Mouse (Mus musculus): Measurements from ENCODE around the gene Art4. TPM values are rescaled to one million over a fixed set of nuclear protein-coding genes. Genes with fewer than 3 reads are reported as not detected.
"Not testable (repeated sequence)": the region's sequence is repeated elsewhere in the genome, so short reads cannot be mapped to it uniquely, and the experiment has no call there.

The Art4 gene
- polyA plus RNA-seq, 1 experiment, result not detected

DNA sequence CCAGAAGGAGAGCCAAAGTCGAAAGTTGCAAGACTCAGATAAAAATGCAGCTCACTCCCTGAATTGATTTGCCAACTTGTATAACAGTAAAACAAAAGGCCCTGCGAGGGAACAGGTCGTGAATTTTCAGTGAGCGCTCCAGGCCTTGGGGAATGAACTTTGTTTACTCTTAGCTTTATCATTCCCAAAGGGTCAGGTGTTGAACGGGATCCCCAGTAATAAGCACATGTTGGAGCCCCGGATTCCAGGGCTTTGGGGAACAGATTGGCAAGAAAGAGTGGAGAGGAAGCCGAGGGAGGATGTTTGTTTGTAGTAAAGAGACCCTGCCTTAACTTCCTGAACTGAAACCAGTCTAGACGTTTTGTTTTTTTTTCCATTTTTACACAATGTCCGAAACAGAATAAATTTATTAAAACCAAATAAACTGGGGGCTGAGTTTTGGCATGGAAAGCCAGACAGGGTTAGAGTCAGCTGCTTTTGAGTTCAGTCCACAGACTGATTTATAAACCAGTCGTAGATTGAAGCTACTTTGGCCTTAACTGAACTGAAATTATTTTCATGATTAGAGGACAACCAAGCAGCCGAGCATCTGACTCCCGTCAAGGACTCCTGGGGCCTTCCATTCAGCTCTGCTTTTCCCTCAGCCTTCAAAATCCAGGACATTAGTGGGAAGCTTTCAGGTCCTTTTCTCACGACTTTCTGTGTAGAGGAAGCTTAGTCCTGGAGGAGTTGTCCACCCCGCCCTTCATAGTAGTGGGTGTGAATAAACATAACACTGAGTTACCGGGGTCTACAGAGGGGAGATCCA is 37.2 kb upstream of the Art4 start:
- Histone ChIP-seq H3K79me2 (ENCODE audit: control insufficient read depth, insufficient read depth) (no peaks in the 10 kb centered on the region), H3K27me3 (ENCODE audit: control insufficient read depth, insufficient read depth, insufficient read length) (no peaks in the 10 kb centered on the region), H3K4me3 (no peak overlapping the region), H3K4me2 (ENCODE audit: low read depth) (no peak overlapping the region), H3K36me3 (ENCODE audit: control insufficient read depth, insufficient read depth) (no peaks in the 10 kb centered on the region), H3ac (ENCODE audit: control insufficient read depth, insufficient read length) (no peak overlapping the region)
- no peak for TF ChIP-seq MYOG (IDR thresholded peaks at IDR 0.05; ENCODE audit: control insufficient read depth in 1 of 3, insufficient read depth in 1 of 3, insufficient read length in 2 of 3, low read depth in 2 of 3)
- TF ChIP-seq CEBPB (IDR thresholded peaks at IDR 0.05; ENCODE audit: insufficient read depth, poor library complexity, severe bottlenecking), result no peak
- no peak for TF ChIP-seq SRF (IDR thresholded peaks at IDR 0.05; ENCODE audit: control insufficient read depth, insufficient read length, low read depth)
- no peak for TF ChIP-seq TCF3 (IDR thresholded peaks at IDR 0.05; ENCODE audit: insufficient read length, low read depth)
- no peak for TF ChIP-seq MAX (IDR thresholded peaks at IDR 0.05; ENCODE audit: low read depth)
- no peak for TF ChIP-seq MYOD1 (IDR thresholded peaks at IDR 0.05; ENCODE audit: control insufficient read depth in 1 of 3, insufficient read length in 2 of 3, low read depth in 2 of 3)
- TF ChIP-seq POLR2A (IDR thresholded peaks at IDR 0.05; ENCODE audit: insufficient read length, low read depth), result no peak
- no peak for TF ChIP-seq REST (IDR thresholded peaks at IDR 0.05; ENCODE audit: insufficient read depth, insufficient read length)
- TF ChIP-seq TCF12 (IDR thresholded peaks at IDR 0.05; ENCODE audit: insufficient read depth, poor library complexity, severe bottlenecking), result no peak
- no peak for TF ChIP-seq USF1 (IDR thresholded peaks at IDR 0.05; ENCODE audit: low read depth)

DNA sequence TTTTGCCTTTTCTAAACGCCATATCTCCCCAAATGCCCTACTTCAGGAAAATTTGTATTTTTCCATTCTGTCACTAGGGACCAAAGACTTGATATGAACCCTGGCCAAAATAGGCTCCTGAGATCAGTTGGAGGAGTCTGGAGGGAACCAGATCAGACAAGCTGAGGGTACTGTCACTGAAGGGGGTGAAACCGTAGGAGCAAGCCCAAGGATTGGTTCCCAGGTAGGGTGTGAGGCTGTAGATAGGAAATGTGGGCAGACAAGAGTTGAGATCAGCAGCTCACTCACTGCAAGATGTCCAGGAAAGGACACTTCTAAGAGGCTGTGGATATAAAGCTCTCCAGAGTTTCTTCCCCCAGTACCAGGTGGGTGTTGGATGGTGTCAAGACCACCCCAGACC is 34.5 kb upstream of the Art4 start:
- H3K36me3 ChIP-seq (ENCODE audit: control insufficient read depth, insufficient read depth), result no peaks in the 10 kb centered on the region
- H3K27me3 ChIP-seq (ENCODE audit: control insufficient read depth, insufficient read depth, insufficient read length), result no peaks in the 10 kb centered on the region
- no peak overlapping the region for H3K4me2 ChIP-seq (ENCODE audit: low read depth)
- no peaks in the 10 kb centered on the region for H3K79me2 ChIP-seq (ENCODE audit: control insufficient read depth, insufficient read depth)
- H3K4me3 ChIP-seq, result no peak overlapping the region
- no peak overlapping the region for H3ac ChIP-seq (ENCODE audit: control insufficient read depth, insufficient read length)
- TF ChIP-seq POLR2A (IDR thresholded peaks at IDR 0.05; ENCODE audit: insufficient read length, low read depth), result no peak
- TF ChIP-seq CEBPB (IDR thresholded peaks at IDR 0.05; ENCODE audit: insufficient read depth, poor library complexity, severe bottlenecking), result no peak
- TF ChIP-seq TCF3 (IDR thresholded peaks at IDR 0.05; ENCODE audit: insufficient read length, low read depth), result no peak
- TF ChIP-seq TCF12 (IDR thresholded peaks at IDR 0.05; ENCODE audit: insufficient read depth, poor library complexity, severe bottlenecking), result no peak
- no peak for TF ChIP-seq MYOD1 (IDR thresholded peaks at IDR 0.05; ENCODE audit: control insufficient read depth in 1 of 3, insufficient read length in 2 of 3, low read depth in 2 of 3)
- no peak for TF ChIP-seq REST (IDR thresholded peaks at IDR 0.05; ENCODE audit: insufficient read depth, insufficient read length)
- no peak for TF ChIP-seq POLR2AphosphoS2 (IDR thresholded peaks at IDR 0.05; ENCODE audit: insufficient read length, low read depth)
- no peak for TF ChIP-seq MYOG (IDR thresholded peaks at IDR 0.05; ENCODE audit: control insufficient read depth in 1 of 3, insufficient read depth in 1 of 3, insufficient read length in 2 of 3, low read depth in 2 of 3)
- TF ChIP-seq MAX (IDR thresholded peaks at IDR 0.05; ENCODE audit: low read depth), result no peak

GRCm38 (mm10) chr6:136889554-136889953 is 32.0 kb upstream of the Art4 start:
- H3K79me2 ChIP-seq (ENCODE audit: control insufficient read depth, insufficient read depth), result no peaks in the 10 kb centered on the region
- H3K4me3 ChIP-seq, result no peak overlapping the region
- H3K4me2 ChIP-seq (ENCODE audit: low read depth), result no peak overlapping the region
- TF ChIP-seq MYOG (IDR thresholded peaks at IDR 0.05; ENCODE audit: control insufficient read depth in 1 of 3, insufficient read depth in 1 of 3, insufficient read length in 2 of 3, low read depth in 2 of 3) (no peak), MAX (IDR thresholded peaks at IDR 0.05; ENCODE audit: low read depth) (no peak), REST (IDR thresholded peaks at IDR 0.05; ENCODE audit: insufficient read depth, insufficient read length) (no peak), POLR2A (IDR thresholded peaks at IDR 0.05; ENCODE audit: insufficient read length, low read depth) (no peak)
- no peaks in the 10 kb centered on the region for H3K27me3 ChIP-seq (ENCODE audit: control insufficient read depth, insufficient read depth, insufficient read length)
- no peaks in the 10 kb centered on the region for H3K36me3 ChIP-seq (ENCODE audit: control insufficient read depth, insufficient read depth)
- no peak overlapping the region for H3ac ChIP-seq (ENCODE audit: control insufficient read depth, insufficient read length)

DNA sequence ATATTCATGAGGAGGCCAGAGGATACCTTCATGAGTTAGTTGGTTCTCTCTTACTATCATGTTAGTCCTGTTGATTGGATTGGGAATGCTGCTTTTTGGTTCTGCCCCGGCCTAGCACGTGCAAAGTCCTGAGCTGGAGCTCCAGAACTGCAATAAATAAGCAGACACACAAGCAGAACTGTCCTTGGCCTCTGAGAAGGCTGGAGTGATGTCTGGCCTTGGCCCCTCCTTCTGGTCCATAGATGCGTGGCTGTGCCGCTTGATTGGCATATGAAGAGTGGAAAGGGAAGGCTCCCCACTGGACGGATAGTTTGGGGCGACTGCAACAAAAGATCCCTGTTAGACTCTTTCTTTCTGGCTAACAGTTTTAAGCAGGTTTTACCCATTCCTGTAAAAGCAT is 31.5 kb upstream of the Art4 start:
- TF ChIP-seq POLR2A (IDR thresholded peaks at IDR 0.05; ENCODE audit: insufficient read length, low read depth) (no peak), TCF12 (IDR thresholded peaks at IDR 0.05; ENCODE audit: insufficient read depth, poor library complexity, severe bottlenecking) (no peak), USF1 (IDR thresholded peaks at IDR 0.05; ENCODE audit: low read depth) (no peak), MYOG (IDR thresholded peaks at IDR 0.05; ENCODE audit: control insufficient read depth in 1 of 3, insufficient read depth in 1 of 3, insufficient read length in 2 of 3, low read depth in 2 of 3) (no peak), SRF (IDR thresholded peaks at IDR 0.05; ENCODE audit: control insufficient read depth, insufficient read length, low read depth) (no peak), E2F4 (IDR thresholded peaks at IDR 0.05; ENCODE audit: insufficient read depth) (no peak), REST (IDR thresholded peaks at IDR 0.05; ENCODE audit: insufficient read depth, insufficient read length) (no peak)
- H3ac ChIP-seq (ENCODE audit: control insufficient read depth, insufficient read length), result no peak overlapping the region

DNA sequence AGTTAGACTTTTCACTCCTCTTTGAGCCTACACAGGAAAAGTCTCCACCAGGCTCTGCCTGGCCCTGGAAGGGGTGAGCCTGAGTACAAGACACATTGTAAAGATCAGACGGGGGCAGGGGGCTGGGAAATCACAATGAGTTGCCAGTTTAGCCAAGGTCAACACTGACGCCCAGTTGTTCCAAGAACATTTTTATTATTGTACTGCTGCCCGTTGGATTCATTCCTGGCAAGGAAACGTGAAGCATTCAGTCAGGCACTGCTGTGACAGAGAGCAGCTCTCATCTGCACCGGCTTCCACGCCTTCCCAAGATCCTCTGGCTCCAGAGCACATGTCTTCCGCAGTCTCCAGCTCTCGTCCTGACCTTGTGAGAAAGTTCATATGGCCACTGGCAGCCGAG is 30.3 kb upstream of the Art4 start:
- no peaks in the 10 kb centered on the region for H3K27me3 ChIP-seq (ENCODE audit: control insufficient read depth, insufficient read depth, insufficient read length)
- H3ac ChIP-seq (ENCODE audit: control insufficient read depth, insufficient read length), result no peak overlapping the region
- no peak overlapping the region for H3K4me2 ChIP-seq (ENCODE audit: low read depth)
- H3K4me3 ChIP-seq, result no peak overlapping the region
- H3K36me3 ChIP-seq (ENCODE audit: control insufficient read depth, insufficient read depth), result no peaks in the 10 kb centered on the region
- TF ChIP-seq SRF (IDR thresholded peaks at IDR 0.05; ENCODE audit: control insufficient read depth, insufficient read length, low read depth) (no peak), MAX (IDR thresholded peaks at IDR 0.05; ENCODE audit: low read depth) (no peak), MYOG (IDR thresholded peaks at IDR 0.05; ENCODE audit: control insufficient read depth in 1 of 3, insufficient read depth in 1 of 3, insufficient read length in 2 of 3, low read depth in 2 of 3) (no peak), MYOD1 (IDR thresholded peaks at IDR 0.05; ENCODE audit: control insufficient read depth in 1 of 3, insufficient read length in 2 of 3, low read depth in 2 of 3) (no peak), CEBPB (IDR thresholded peaks at IDR 0.05; ENCODE audit: insufficient read depth, poor library complexity, severe bottlenecking) (no peak), TCF3 (IDR thresholded peaks at IDR 0.05; ENCODE audit: insufficient read length, low read depth) (no peak), TCF12 (IDR thresholded peaks at IDR 0.05; ENCODE audit: insufficient read depth, poor library complexity, severe bottlenecking) (no peak)
- H3K79me2 ChIP-seq (ENCODE audit: control insufficient read depth, insufficient read depth), result no peaks in the 10 kb centered on the region

More for the DNA sequence above, 31.5 kb upstream of the Art4 start:
- H3K27me3 ChIP-seq (ENCODE audit: control insufficient read depth, insufficient read depth, insufficient read length), result no peaks in the 10 kb centered on the region
- no peak overlapping the region for H3K4me2 ChIP-seq (ENCODE audit: low read depth)
- no peak overlapping the region for H3K4me3 ChIP-seq
- H3K36me3 ChIP-seq (ENCODE audit: control insufficient read depth, insufficient read depth), result no peaks in the 10 kb centered on the region
- no peaks in the 10 kb centered on the region for H3K79me2 ChIP-seq (ENCODE audit: control insufficient read depth, insufficient read depth)

- H3K79me2 ChIP-seq (ENCODE audit: control insufficient read depth, insufficient read depth); H3K4me3 ChIP-seq; H3K27me3 ChIP-seq (ENCODE audit: control insufficient read depth, insufficient read depth, insufficient read length); H3K36me3 ChIP-seq (ENCODE audit: control insufficient read depth, insufficient read depth); H3ac ChIP-seq (ENCODE audit: control insufficient read depth, insufficient read length); H3K4me2 ChIP-seq (ENCODE audit: low read depth): not testable (repeated sequence)
Measured at GRCm38 (mm10) chr6:136884766-136885165, 27.2 kb upstream of the Art4 start.

All from myocyte (in vitro differentiated cells).